ENCODE assay signal across 9 mouse cellular contexts in the genomic region with DNA sequence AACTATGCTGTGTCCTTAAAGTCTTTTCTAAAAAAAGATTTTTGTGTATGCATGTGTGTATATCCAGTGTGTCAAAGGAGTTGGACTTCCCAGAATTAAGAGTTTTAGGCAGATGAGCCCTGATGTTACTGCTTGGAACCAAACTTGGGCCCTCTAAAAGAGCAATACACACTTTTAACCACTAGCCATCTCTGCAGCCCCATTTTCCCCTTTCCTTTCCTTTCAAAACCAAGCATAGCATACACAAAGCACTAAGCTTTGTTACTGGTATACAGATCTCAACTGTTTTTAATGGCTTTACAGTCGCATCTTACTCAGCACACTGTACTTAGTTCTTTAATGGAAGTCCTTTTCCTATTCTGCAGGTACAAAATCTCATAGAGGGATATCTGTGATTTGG. TPM values are rescaled to one million over a fixed set of nuclear protein-coding genes. Genes with fewer than 3 reads are reported as not detected.
DNase-seq lines count a peak whose midpoint lies in the region; ATAC-seq and TF ChIP-seq lines count a peak whose summit lies in the region.
"Had no signal": no experiment of that assay in that cellular context is flagged by ENCODE, and none has a peak within 500 bp of the region (broad histone marks: within the 10 kb centered on the region; RNA-seq: fewer than 3 reads in every experiment).

No protein-coding gene starts in this region.

- H3K4me2 ChIP-seq in heart, embryonic 12.5 days: peak overlapping the region; percentile 78
- peak overlapping the region; percentile 59 for H3K4me2 ChIP-seq in hindbrain, embryonic 11.5 days (replicated peaks; ENCODE audit: low read depth, low read length)

- no peaks in the 10 kb centered on the region for H3K9me3 ChIP-seq in heart, embryonic 12.5 days (replicated peaks)
- peaks cover 9% of the 10 kb centered on the region for H3K9me3 ChIP-seq in G1E (replicated peaks)
- H3K9me3 ChIP-seq in hindbrain, embryonic 11.5 days (ENCODE audit: control insufficient read depth, low read length): no peaks in the 10 kb centered on the region
- no peaks in the 10 kb centered on the region for H3K9me3 ChIP-seq in midbrain, embryonic 10.5 days (replicated peaks)

- H3K9ac ChIP-seq in heart, embryonic 12.5 days: 0 out of 2 replicates have a peak overlapping the region, but pooled peaks have one; percentile 31
- H3K9ac ChIP-seq in hindbrain, embryonic 11.5 days (ENCODE audit: low read depth, low read length): peak overlapping the region; percentile 36; the same call in 1 of the 2 replicates

- peaks cover 7% of the 10 kb centered on the region for H3K4me1 ChIP-seq in heart, embryonic 12.5 days (replicated peaks)
- peaks cover 16% of the 10 kb centered on the region for H3K4me1 ChIP-seq in G1E (ENCODE audit: insufficient read depth, low read depth, low read length)
- no peaks in the 10 kb centered on the region; the same call in 1 of the 2 replicates for H3K4me1 ChIP-seq in hindbrain, embryonic 11.5 days (replicated peaks; ENCODE audit: control insufficient read depth, insufficient read depth, low read length)
- H3K4me1 ChIP-seq in midbrain, embryonic 10.5 days: peaks cover 16% of the 10 kb centered on the region

- no peaks in the 10 kb centered on the region for H3K27me3 ChIP-seq in heart, embryonic 12.5 days (replicated peaks)
- no peaks in the 10 kb centered on the region for H3K27me3 ChIP-seq in G1E (ENCODE audit: insufficient read depth, low read length)
- H3K27me3 ChIP-seq in hindbrain, embryonic 11.5 days (ENCODE audit: control insufficient read depth, insufficient read depth, low read length): no peaks in the 10 kb centered on the region
- H3K27me3 ChIP-seq in midbrain, embryonic 10.5 days (ENCODE audit: low read depth, poor library complexity, severe bottlenecking): no peaks in the 10 kb centered on the region
- H3K27me3 ChIP-seq: Patski had no signal

- peak overlapping the region; percentile 74 for H3K4me3 ChIP-seq in heart, embryonic 12.5 days
- H3K4me3 ChIP-seq in G1E (ENCODE audit: low read depth, low read length): peak overlapping the region; percentile 83
- peak overlapping the region; percentile 56 for H3K4me3 ChIP-seq in hindbrain, embryonic 11.5 days (ENCODE audit: low read depth, low read length)
- peak overlapping the region; percentile 75 for H3K4me3 ChIP-seq in midbrain, embryonic 10.5 days

- no peak for TF ChIP-seq CTCF in G1E (IDR thresholded peaks at IDR 0.05; ENCODE audit: low read depth, low read length)

- peaks cover 45% of the 10 kb centered on the region for H3K36me3 ChIP-seq in heart, embryonic 12.5 days
- H3K36me3 ChIP-seq in G1E (replicated peaks): peaks cover 65% of the 10 kb centered on the region
- peaks cover 8% of the 10 kb centered on the region; the same call in 1 of the 2 replicates for H3K36me3 ChIP-seq in hindbrain, embryonic 11.5 days (ENCODE audit: control insufficient read depth, insufficient read depth, low read length)
- peaks cover 51% of the 10 kb centered on the region for H3K36me3 ChIP-seq in midbrain, embryonic 10.5 days

- WGBS in heart, embryonic 12.5 days: 90% methylated on average over 1 of the region's 1 CpGs
- WGBS in hindbrain, embryonic 11.5 days: 98% methylated on average over 1 of the region's 1 CpGs
- WGBS in midbrain, embryonic 10.5 days: 91% methylated on average over 1 of the region's 1 CpGs

- DNase-seq in heart, postnatal 36 days: no peak
- no peak for DNase-seq in G1E (ENCODE audit: low spot score)
- no peak for DNase-seq in hindbrain, embryonic 11.5 days (ENCODE audit: low spot score)
- DNase-seq in midbrain, embryonic 10.5 days (ENCODE audit: low spot score): no peak
- DNase-seq in thymus, postnatal 25 days: no peak
- DNase-seq in thymus, postnatal 0 days (ENCODE audit: low spot score): no peak
- no peak for DNase-seq in frontal cortex, postnatal 36 days (ENCODE audit: low spot score in 2 of 2)

- ATAC-seq in heart, embryonic 12.5 days (ENCODE audit: insufficient number of reproducible peaks, low FRiP score): no peak
- no peak for ATAC-seq in G1E (ENCODE audit: extremely low read depth, insufficient number of reproducible peaks, low FRiP score, poor library complexity, severe bottlenecking)
- ATAC-seq in hindbrain, embryonic 11.5 days (ENCODE audit: low FRiP score): no peak
- ATAC-seq: Patski had no signal

- intact Hi-C loops in heart, postnatal 36 days (cut with DNase I): loop anchor here (2.0 kb wide), 4 partner anchors 31 to 231 kb away; a partner anchor contains a TSS

- no peak overlapping the region for H3K27ac ChIP-seq in heart, embryonic 12.5 days (ENCODE audit: poor library complexity, severe bottlenecking)
- no peak overlapping the region for H3K27ac ChIP-seq in hindbrain, embryonic 11.5 days (ENCODE audit: low read depth, low read length)
- H3K27ac ChIP-seq in midbrain, embryonic 10.5 days (replicated peaks): peak overlapping the region; percentile 95

RNA-seq across cellular contexts. Expression of a gene that starts 1.4 kb away (rescaled TPM):
- polyA plus RNA-seq in heart, embryonic 12.5 days (2016; fragmentation: Nextera tagmentation; extraction: Ambion mirVana): 16.2 and 18.0 TPM in 2 replicates
- total RNA-seq in heart, postnatal 36 days (2021): 10 to 100 TPM in 1 of 2 experiments, 1 to 10 TPM in 1; 9.6 to 10.9 TPM
- total RNA-seq in G1E (2014; fragmentation: Nextera tagmentation): 33.0 and 37.6 TPM in 2 replicates
- 22.3 and 23.2 TPM in 2 replicates for total RNA-seq in G1E (2017)
- 4.4 and 7.0 TPM in 2 replicates for polyA plus RNA-seq in G1E (2012)
- polyA plus RNA-seq in hindbrain, embryonic 11.5 days (2014; fragmentation: Nextera tagmentation; extraction: Ambion mirVana): 24.4 and 25.6 TPM in 2 replicates
- 22.8 and 24.8 TPM in 2 replicates for polyA plus RNA-seq in midbrain, embryonic 10.5 days (2016; fragmentation: Nextera tagmentation; extraction: Ambion mirVana)
- 29.8 and 30.8 TPM in 2 replicates for polyA plus RNA-seq in thymus, postnatal 0 days (2015; fragmentation: Nextera tagmentation; extraction: Ambion mirVana)

RNA-seq across cellular contexts. Expression of a gene that starts 13.1 kb away (rescaled TPM):
- polyA plus RNA-seq in heart, embryonic 12.5 days (2016; fragmentation: Nextera tagmentation; extraction: Ambion mirVana): 0.45 TPM in 1 of 2 replicates, not detected in the other
- total RNA-seq in heart, postnatal 36 days (2021): not detected
- total RNA-seq in G1E (2014; fragmentation: Nextera tagmentation) (not detected in 2 replicates), G1E (2017) (0.87 TPM in 1 of 2 replicates, not detected in the other)
- 0.78 TPM in 1 of 2 replicates, not detected in the other for polyA plus RNA-seq in G1E (2012)
- polyA plus RNA-seq in hindbrain, embryonic 11.5 days (2014; fragmentation: Nextera tagmentation; extraction: Ambion mirVana): not detected in 2 replicates
- 0.63 and 0.89 TPM in 2 replicates for polyA plus RNA-seq in midbrain, embryonic 10.5 days (2016; fragmentation: Nextera tagmentation; extraction: Ambion mirVana)
- polyA plus RNA-seq in thymus, postnatal 0 days (2015; fragmentation: Nextera tagmentation; extraction: Ambion mirVana): 0.25 and 0.31 TPM in 2 replicates

RNA-seq across cellular contexts. Expression of a gene that starts 35.5 kb away (rescaled TPM):
- polyA plus RNA-seq in heart, embryonic 12.5 days (2016; fragmentation: Nextera tagmentation; extraction: Ambion mirVana): 140 and 158 TPM in 2 replicates
- total RNA-seq in heart, postnatal 36 days (2021): 10 to 100 TPM; 18.1 to 26.4 TPM
- total RNA-seq in G1E (2014; fragmentation: Nextera tagmentation): 141 and 165 TPM in 2 replicates
- 82.2 and 84.0 TPM in 2 replicates for total RNA-seq in G1E (2017)
- 20.1 and 25.4 TPM in 2 replicates for polyA plus RNA-seq in G1E (2012)
- 270 and 292 TPM in 2 replicates for polyA plus RNA-seq in hindbrain, embryonic 11.5 days (2014; fragmentation: Nextera tagmentation; extraction: Ambion mirVana)
- polyA plus RNA-seq in midbrain, embryonic 10.5 days (2016; fragmentation: Nextera tagmentation; extraction: Ambion mirVana): 221 and 253 TPM in 2 replicates
- 170 and 184 TPM in 2 replicates for polyA plus RNA-seq in thymus, postnatal 0 days (2015; fragmentation: Nextera tagmentation; extraction: Ambion mirVana)

RNA-seq across cellular contexts. Expression of a gene that starts 42.6 kb away (rescaled TPM):
- polyA plus RNA-seq in heart, embryonic 12.5 days (2016; fragmentation: Nextera tagmentation; extraction: Ambion mirVana): 59.4 and 64.7 TPM in 2 replicates
- 10 to 100 TPM; 74.9 to 92.7 TPM for total RNA-seq in heart, postnatal 36 days (2021)
- 55.5 and 72.3 TPM in 2 replicates for total RNA-seq in G1E (2014; fragmentation: Nextera tagmentation)
- 31.4 and 44.7 TPM in 2 replicates for total RNA-seq in G1E (2017)
- 41.4 and 44.9 TPM in 2 replicates for polyA plus RNA-seq in G1E (2012)
- polyA plus RNA-seq in hindbrain, embryonic 11.5 days (2014; fragmentation: Nextera tagmentation; extraction: Ambion mirVana): 107 and 109 TPM in 2 replicates
- 87.9 and 110 TPM in 2 replicates for polyA plus RNA-seq in midbrain, embryonic 10.5 days (2016; fragmentation: Nextera tagmentation; extraction: Ambion mirVana)
- polyA plus RNA-seq in thymus, postnatal 0 days (2015; fragmentation: Nextera tagmentation; extraction: Ambion mirVana): 28.8 and 32.8 TPM in 2 replicates
